Mouse (Mus musculus) megakaryocyte progenitor cell, adult 5-6 weeks (primary cell): ENCODE results near the gene Vmn2r6. TPM values are rescaled to one million over a fixed set of nuclear protein-coding genes. Genes with fewer than 3 reads are reported as not detected.
"Not testable (repeated sequence)": the region's sequence is repeated elsewhere in the genome, so short reads cannot be mapped to it uniquely, and the experiment has no call there.

Source experiments
- ATAC-seq: replicated peaks from 2 replicates; pipeline ENCODE4 v1.8.0; 2016; ENCODE audit warnings: mild to moderate bottlenecking, moderate TSS enrichment, inconsistent platforms; ENCODE audit not compliant: poor library complexity
- total RNA-seq, 2 experiments: library from RNA; stranded (forward) in 1 of 2; stranded (reverse) in 1 of 2; fragments of 157-497, 149-512 nt in 1 of 2; fragments of 200-1000 nt in 1 of 2; gene quantifications; 2 replicates each; pipeline versions ENCODE4 v1.2.3 to v1.2.4; 2015 to 2017

Gene Vmn2r6
- not detected in 2 replicates for total RNA-seq (2015)
- not detected in 2 replicates for total RNA-seq (2017)

GRCm38 (mm10) chr3:64565730-64566129 lies at the start of gene Vmn2r6:
TSS of gene Vmn2r6 (minus strand) at chr3:64565830.
- ATAC-seq, result not testable (repeated sequence)

GRCm38 (mm10) chr3:64587618-64588017 lies 22.0 kb upstream of the Vmn2r6 start:
- ATAC-seq, result no peak

- ATAC-seq, result not testable (repeated sequence)
These were observed 3.2 kb upstream of the Vmn2r6 start for GRCm38 (mm10) chr3:64568793-64569192.

- ATAC-seq, result not testable (repeated sequence)
These were observed 42.0 kb downstream of the Vmn2r6 start for GRCm38 (mm10) chr3:64523585-64523984.

GRCm38 (mm10) chr3:64509742-64510141 lies 55.9 kb downstream of the Vmn2r6 start, which contains the start of gene Vmn2r5:
TSS of gene Vmn2r5 (minus strand) at chr3:64509842.
- ATAC-seq, result not testable (repeated sequence)

Other genes starting within 250 kb of the Vmn2r6 start
- gene Vmn2r4, start 150.5 kb downstream of the Vmn2r6 start, total RNA-seq (2015), result not detected in 2 replicates
- gene Vmn2r4, start 150.5 kb downstream of the Vmn2r6 start, total RNA-seq (2017), result not detected in 2 replicates
- not detected in 2 replicates for gene Vmn2r5, start 56.0 kb downstream of the Vmn2r6 start, total RNA-seq (2015)
- not detected in 2 replicates for gene Vmn2r5, start 56.0 kb downstream of the Vmn2r6 start, total RNA-seq (2017)